Mouse (Mus musculus): ENCODE results near the gene Babam2. TPM values are rescaled to one million over a fixed set of nuclear protein-coding genes. Genes with fewer than 3 reads are reported as not detected.

Babam2 gene
- polyA plus RNA-seq, 1 experiment = 18.4 TPM

GRCm38 (mm10) chr5:31906286-31906951, 208.9 kb downstream of the Babam2 start:
- Histone ChIP-seq H3K4me1 (ENCODE audit: control insufficient read depth, insufficient read depth, insufficient read length, low read length) (no peaks in the 10 kb centered on the region), H3K4me3 (ENCODE audit: low read depth, low read length) (no peak overlapping the region), H3K27ac (ENCODE audit: insufficient read depth, low read depth, low read length) (no peak overlapping the region), H3K36me3 (ENCODE audit: control insufficient read depth, insufficient read depth, low read length) (no peaks in the 10 kb centered on the region), H3K27me3 (ENCODE audit: control insufficient read depth, insufficient read depth, low read length) (no peaks in the 10 kb centered on the region)
- TF ChIP-seq POLR2A (IDR thresholded peaks at IDR 0.05; ENCODE audit: low read depth, low read length) (no peak), CTCF (IDR thresholded peaks at IDR 0.05; ENCODE audit: extremely low read depth, insufficient read length, insufficient replicate concordance, low read depth, low read length) (no peak)
- 85% methylated on average over 7 of the region's 7 CpGs for WGBS

DNA sequence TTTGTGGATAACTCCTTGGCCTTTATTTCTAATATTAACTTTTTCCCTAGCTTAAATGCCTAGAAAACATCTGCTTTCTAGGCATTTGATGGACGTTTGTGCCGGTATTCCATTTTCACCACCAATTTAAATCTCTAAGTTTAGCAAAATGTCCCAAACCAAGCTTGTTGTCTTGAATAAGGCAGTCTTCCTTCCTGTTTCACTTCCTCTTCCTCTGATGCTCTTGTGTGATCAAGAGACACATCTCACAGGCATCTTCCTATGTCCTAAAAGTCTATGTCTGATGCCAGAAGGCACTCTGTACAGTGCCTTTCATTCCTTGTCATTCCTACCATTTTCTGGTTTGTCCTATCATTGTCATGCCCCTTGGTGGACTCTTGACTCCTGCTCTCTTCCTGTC, 210.5 kb downstream of the Babam2 start:
- Histone ChIP-seq H3K36me3 (ENCODE audit: control insufficient read depth, insufficient read depth, low read length) (no peaks in the 10 kb centered on the region), H3K4me3 (ENCODE audit: low read depth, low read length) (no peak overlapping the region), H3K27ac (ENCODE audit: insufficient read depth, low read depth, low read length) (no peak overlapping the region), H3K4me1 (ENCODE audit: control insufficient read depth, insufficient read depth, insufficient read length, low read length) (no peaks in the 10 kb centered on the region), H3K27me3 (ENCODE audit: control insufficient read depth, insufficient read depth, low read length) (no peaks in the 10 kb centered on the region)
- WGBS = 83% methylated on average over 2 of the region's 2 CpGs
- TF ChIP-seq CTCF (IDR thresholded peaks at IDR 0.05; ENCODE audit: extremely low read depth, insufficient read length, insufficient replicate concordance, low read depth, low read length) = no peak
- no peak for TF ChIP-seq POLR2A (IDR thresholded peaks at IDR 0.05; ENCODE audit: low read depth, low read length)

DNA sequence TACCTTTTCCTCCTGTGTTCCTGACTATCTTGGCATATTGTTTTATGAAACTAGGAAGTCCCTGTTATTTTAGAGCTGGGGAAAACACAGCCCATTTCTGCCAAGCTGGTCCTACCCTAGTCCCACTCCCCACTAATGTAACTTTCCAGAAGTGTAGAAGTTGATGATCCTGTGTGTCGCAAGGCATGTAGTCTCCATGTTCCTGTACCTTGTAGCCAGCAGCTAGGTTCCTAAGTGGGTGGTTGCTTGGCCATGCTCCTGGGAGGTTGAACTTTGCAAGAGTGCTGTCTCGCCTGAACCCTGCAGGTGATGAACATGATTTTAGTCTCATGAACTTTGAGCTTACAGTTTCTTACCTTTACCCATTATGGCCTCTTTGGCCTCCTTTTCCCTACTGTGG, 211.3 kb downstream of the Babam2 start:
- no peak overlapping the region for H3K27ac ChIP-seq (ENCODE audit: insufficient read depth, low read depth, low read length)
- no peaks in the 10 kb centered on the region for H3K4me1 ChIP-seq (ENCODE audit: control insufficient read depth, insufficient read depth, insufficient read length, low read length)
- no peaks in the 10 kb centered on the region for H3K27me3 ChIP-seq (ENCODE audit: control insufficient read depth, insufficient read depth, low read length)
- TF ChIP-seq CTCF (IDR thresholded peaks at IDR 0.05; ENCODE audit: extremely low read depth, insufficient read length, insufficient replicate concordance, low read depth, low read length) = no peak
- TF ChIP-seq POLR2A (IDR thresholded peaks at IDR 0.05; ENCODE audit: low read depth, low read length) = no peak
- 80% methylated on average over 2 of the region's 2 CpGs for whole genome bisulfite sequencing
- H3K36me3 ChIP-seq (ENCODE audit: control insufficient read depth, insufficient read depth, low read length) = no peaks in the 10 kb centered on the region
- H3K4me3 ChIP-seq (ENCODE audit: low read depth, low read length) = no peak overlapping the region

GRCm38 (mm10) chr5:31916241-31916640, 218.8 kb downstream of the Babam2 start:
- no peaks in the 10 kb centered on the region for H3K27me3 ChIP-seq (ENCODE audit: control insufficient read depth, insufficient read depth, low read length)
- H3K4me1 ChIP-seq (ENCODE audit: control insufficient read depth, insufficient read depth, insufficient read length, low read length) = peaks cover 7% of the 10 kb centered on the region; the same call in 1 of the 2 replicates
- H3K27ac ChIP-seq (ENCODE audit: insufficient read depth, low read depth, low read length) = no peak overlapping the region
- TF ChIP-seq POLR2A (IDR thresholded peaks at IDR 0.05; ENCODE audit: low read depth, low read length) (no peak), CTCF (IDR thresholded peaks at IDR 0.05; ENCODE audit: extremely low read depth, insufficient read length, insufficient replicate concordance, low read depth, low read length) (no peak)
- WGBS = 90% methylated on average over 7 of the region's 7 CpGs
- no peaks in the 10 kb centered on the region; the same call in 1 of the 2 replicates for H3K36me3 ChIP-seq (ENCODE audit: control insufficient read depth, insufficient read depth, low read length)
- no peak overlapping the region for H3K4me3 ChIP-seq (ENCODE audit: low read depth, low read length)

DNA sequence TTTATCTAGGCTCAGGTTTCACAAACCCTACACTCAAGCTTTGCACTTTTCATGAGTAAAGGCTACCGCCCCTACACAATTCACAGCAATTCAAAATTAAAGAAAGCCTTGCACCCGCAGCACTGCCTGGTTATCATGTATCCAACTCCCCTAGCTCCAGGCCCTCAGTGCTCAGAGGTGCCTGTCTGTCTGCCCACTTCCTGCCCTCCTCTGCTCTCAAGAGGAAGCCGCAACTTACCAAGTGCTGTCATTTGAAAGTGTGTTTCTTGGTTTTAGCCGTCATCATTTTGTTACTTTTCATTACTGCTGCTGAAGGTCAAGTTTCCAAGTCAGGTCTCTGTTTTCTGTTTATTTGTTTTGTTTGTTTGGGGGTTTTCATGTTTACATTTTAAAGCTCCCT, 221.1 kb downstream of the Babam2 start:
- Histone ChIP-seq H3K4me1 (ENCODE audit: control insufficient read depth, insufficient read depth, insufficient read length, low read length) (peaks cover 9% of the 10 kb centered on the region; the same call in 1 of the 2 replicates), H3K4me3 (ENCODE audit: low read depth, low read length) (no peak overlapping the region), H3K27me3 (ENCODE audit: control insufficient read depth, insufficient read depth, low read length) (no peaks in the 10 kb centered on the region), H3K36me3 (ENCODE audit: control insufficient read depth, insufficient read depth, low read length) (no peaks in the 10 kb centered on the region; the same call in 1 of the 2 replicates), H3K27ac (ENCODE audit: insufficient read depth, low read depth, low read length) (no peak overlapping the region)
- WGBS = 93% methylated on average over 4 of the region's 4 CpGs
- TF ChIP-seq CTCF (IDR thresholded peaks at IDR 0.05; ENCODE audit: extremely low read depth, insufficient read length, insufficient replicate concordance, low read depth, low read length) = no peak
- no peak for TF ChIP-seq POLR2A (IDR thresholded peaks at IDR 0.05; ENCODE audit: low read depth, low read length)

DNA sequence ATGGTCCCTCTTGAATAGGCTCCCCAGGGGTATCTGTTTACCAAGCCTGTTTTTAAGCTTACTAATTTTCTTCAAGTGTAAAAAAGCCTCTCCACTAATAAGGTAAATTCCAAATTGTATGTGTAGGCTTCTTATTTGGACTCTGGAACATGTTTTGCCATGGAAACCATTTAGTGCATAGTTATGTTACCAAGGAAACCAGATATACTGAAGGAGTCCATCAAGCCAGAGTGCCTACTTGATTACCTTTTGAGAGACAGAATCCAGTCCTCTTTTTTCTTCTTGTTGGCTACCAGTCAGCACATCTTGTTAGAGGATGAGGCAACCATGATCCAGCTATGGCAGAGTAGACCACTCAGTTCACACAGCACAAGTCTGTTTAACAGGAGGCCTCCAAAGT, 222.6 kb downstream of the Babam2 start:
- no peak overlapping the region for H3K4me3 ChIP-seq (ENCODE audit: low read depth, low read length)
- H3K27ac ChIP-seq (ENCODE audit: insufficient read depth, low read depth, low read length) = peak overlapping the region; percentile 32; the same call in 1 of the 2 replicates
- no peaks in the 10 kb centered on the region for H3K27me3 ChIP-seq (ENCODE audit: control insufficient read depth, insufficient read depth, low read length)
- H3K36me3 ChIP-seq (ENCODE audit: control insufficient read depth, insufficient read depth, low read length) = no peaks in the 10 kb centered on the region; the same call in 1 of the 2 replicates
- TF ChIP-seq CTCF (IDR thresholded peaks at IDR 0.05; ENCODE audit: extremely low read depth, insufficient read length, insufficient replicate concordance, low read depth, low read length) = no peak
- TF ChIP-seq POLR2A (IDR thresholded peaks at IDR 0.05; ENCODE audit: low read depth, low read length) = no peak
- peaks cover 9% of the 10 kb centered on the region; the same call in 1 of the 2 replicates for H3K4me1 ChIP-seq (ENCODE audit: control insufficient read depth, insufficient read depth, insufficient read length, low read length)

DNA sequence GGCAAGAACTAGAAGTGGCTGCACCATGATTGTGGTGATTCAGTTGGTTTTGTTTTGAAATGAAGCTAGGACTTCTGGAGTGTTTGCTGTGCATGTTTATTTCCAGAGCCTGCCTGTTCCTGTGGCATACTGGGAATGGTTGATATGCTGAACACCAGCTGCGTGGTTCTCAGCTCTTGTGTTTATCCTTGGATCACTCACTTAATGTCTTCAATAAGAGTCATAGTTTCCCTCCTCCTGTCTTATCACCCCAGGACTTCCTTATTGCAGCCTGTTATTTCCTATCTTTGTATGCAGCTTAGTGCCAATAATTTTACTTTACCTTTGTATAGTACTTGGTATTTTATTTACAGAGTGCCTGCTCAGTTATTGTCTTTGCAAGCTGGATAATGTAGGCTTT, 223.4 kb downstream of the Babam2 start:
- Histone ChIP-seq H3K4me1 (ENCODE audit: control insufficient read depth, insufficient read depth, insufficient read length, low read length) (peaks cover 9% of the 10 kb centered on the region; the same call in 1 of the 2 replicates), H3K4me3 (ENCODE audit: low read depth, low read length) (no peak overlapping the region), H3K27ac (ENCODE audit: insufficient read depth, low read depth, low read length) (peak overlapping the region; percentile 56; the same call in 1 of the 2 replicates), H3K27me3 (ENCODE audit: control insufficient read depth, insufficient read depth, low read length) (no peaks in the 10 kb centered on the region), H3K36me3 (ENCODE audit: control insufficient read depth, insufficient read depth, low read length) (no peaks in the 10 kb centered on the region; the same call in 1 of the 2 replicates)
- 17% methylated on average over 1 of the region's 1 CpGs for WGBS
- no peak for TF ChIP-seq CTCF (IDR thresholded peaks at IDR 0.05; ENCODE audit: extremely low read depth, insufficient read length, insufficient replicate concordance, low read depth, low read length)

All from small intestine, adult 2 months (tissue).